Comparison of ENCODE assay signal across 19 mouse cellular contexts in genomic region chrY:90725166-90725565, GRCm38 (mm10). TPM values are rescaled to one million over a fixed set of nuclear protein-coding genes. Genes with fewer than 3 reads are reported as not detected.
"Had no signal": no experiment of that assay in that cellular context is flagged by ENCODE, and none has a peak within 500 bp of the region (broad histone marks: within the 10 kb centered on the region; RNA-seq: fewer than 3 reads in every experiment).

No protein-coding gene starts in this region.

RNA-seq across cellular contexts. Expression of gene Gm21860, which starts 29.5 kb away (rescaled TPM):
- total RNA-seq: megakaryocyte, adult 5-6 weeks; megakaryocyte-erythroid progenitor cell, adult 5-6 weeks; neutrophil, adult 5-6 weeks had no signal
- polyA plus RNA-seq: liver, embryonic 16.5 days; lung, embryonic 14.5 days; lung, embryonic 16.5 days; midbrain, embryonic 10.5 days; midbrain, embryonic 12.5 days; midbrain, embryonic 14.5 days; midbrain, embryonic 16.5 days; myocyte; neural tube, embryonic 12.5 days; neural tube, embryonic 14.5 days; spleen, adult 2 months; stomach, embryonic 15.5 days; stomach, postnatal 0 days; testis, adult 2 months; thymus, adult 2 months; urinary bladder, adult 2 months had no signal

RNA-seq across cellular contexts. Expression of gene Gm47283, which starts 59.4 kb away (rescaled TPM):
- total RNA-seq: megakaryocyte, adult 5-6 weeks; megakaryocyte-erythroid progenitor cell, adult 5-6 weeks; neutrophil, adult 5-6 weeks had no signal
- polyA plus RNA-seq: liver, embryonic 16.5 days; lung, embryonic 14.5 days; lung, embryonic 16.5 days; midbrain, embryonic 10.5 days; midbrain, embryonic 12.5 days; midbrain, embryonic 14.5 days; midbrain, embryonic 16.5 days; myocyte; neural tube, embryonic 12.5 days; neural tube, embryonic 14.5 days; spleen, adult 2 months; stomach, embryonic 15.5 days; stomach, postnatal 0 days; testis, adult 2 months; thymus, adult 2 months; urinary bladder, adult 2 months had no signal
